Mouse (Mus musculus) erythroblast, embryonic 14.5 days (primary cell): ENCODE results near the gene Wwc1.

Source experiments
- GATA1 ChIP-seq: IDR thresholded peaks from 2 replicates; pipeline ENCODE4 v1.6.1; 2012; ENCODE audit warnings: low read length, inconsistent platforms, mixed read lengths
- TAL1 ChIP-seq: IDR thresholded peaks from 3 replicates; pipeline ENCODE4 v1.6.1; 2012; ENCODE audit warnings: low read length, inconsistent platforms, mixed read lengths

- no peak for TF ChIP-seq GATA1
- no peak for TF ChIP-seq TAL1
Measured at GRCm38 (mm10) chr11:36013179-36013578, 32.9 kb upstream of the Wwc1 start.
